Mouse (Mus musculus) cortical plate, adult 2 months (tissue): Measurements from ENCODE around the gene Olfr849. TPM values are rescaled to one million over a fixed set of nuclear protein-coding genes. Genes with fewer than 3 reads are reported as not detected.

ENCODE experiments used
- H3K27ac ChIP-seq: fragments of 200-500 bp; 2 replicates; pipeline ENCODE4 v1.5.1; 2012; ENCODE audit warnings: low read length, control low read depth, inconsistent platforms; ENCODE audit not compliant: insufficient read depth
- H3K4me1 ChIP-seq: fragments of 200-500 bp; 2 replicates; pipeline ENCODE4 v1.6.1; 2011; ENCODE audit warnings: low read length; ENCODE audit not compliant: control insufficient read depth, insufficient read depth
- H3K4me3 ChIP-seq: fragments of 200-500 bp; 2 replicates; pipeline ENCODE4 v1.5.1; 2011; ENCODE audit warnings: mild to moderate bottlenecking, low read length, control low read depth; ENCODE audit not compliant: insufficient read depth
- CTCF ChIP-seq: fragments of 200-500 bp; IDR thresholded peaks from 2 replicates; pipeline ENCODE4 v1.5.1; 2011; ENCODE audit warnings: mild to moderate bottlenecking, control low read depth, low read length; ENCODE audit not compliant: insufficient read depth; ENCODE audit errors: extremely low read depth
- POLR2A ChIP-seq: fragments of 200-500 bp; IDR thresholded peaks from 2 replicates; pipeline ENCODE4 v1.6.1; 2011; ENCODE audit warnings: mild to moderate bottlenecking, low read length, control low read depth; ENCODE audit not compliant: insufficient read depth; ENCODE audit errors: extremely low read depth
- polyA plus RNA-seq: library from polyadenylated mRNA; depleted of rRNA; stranded (reverse); fragments of >200 nt; gene quantifications from 2 replicates; pipeline ENCODE4 v1.2.3, GENCODE M21; 2012; rRNA removed

Olfr849 gene
- not detected in 2 replicates for polyA plus RNA-seq

- no peak for TF ChIP-seq CTCF
- no peak for TF ChIP-seq POLR2A
- H3K4me3 ChIP-seq = no peak within 1 kb of the TSS
- no peak within 1 kb of the TSS for H3K27ac ChIP-seq
- H3K4me1 ChIP-seq = no peaks in the 10 kb centered on the region
Measured at GRCm38 (mm10) chr9:19439966-19440365, at the start of gene Olfr849. Gene Olfr849 (plus strand): TSS chr9:19440266.

DNA sequence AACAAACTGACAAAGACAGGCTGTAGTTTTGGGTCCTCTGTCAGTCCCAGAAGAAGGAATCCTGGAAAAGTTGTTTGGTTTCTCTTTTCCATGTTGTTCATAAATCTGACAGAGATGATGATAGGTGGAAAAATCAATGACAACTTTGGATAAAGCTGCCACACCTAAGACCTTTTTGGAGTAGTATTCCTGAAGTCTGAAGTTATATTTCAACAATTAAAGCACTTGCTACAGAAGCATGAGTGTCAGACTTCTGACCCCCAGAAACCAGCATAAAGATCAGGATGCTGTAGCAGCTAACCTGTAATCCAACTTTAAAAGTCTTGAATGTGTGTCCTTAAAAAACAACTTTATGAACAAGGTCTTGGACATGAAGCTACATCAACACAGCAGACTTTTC, 38.1 kb downstream of the Olfr849 start, which contains the start of gene Olfr850:
Gene Olfr850, minus strand, starts transcription at position 101 of the 400 bp plus-strand sequence.
- H3K4me3 ChIP-seq = no peak within 1 kb of the TSS
- H3K27ac ChIP-seq = no peak within 1 kb of the TSS
- H3K4me1 ChIP-seq = no peaks in the 10 kb centered on the region
- TF ChIP-seq CTCF (no peak), POLR2A (no peak)

- Histone ChIP-seq H3K4me1 (no peaks in the 10 kb centered on the region), H3K27ac (no peak within 1 kb of the TSS), H3K4me3 (no peak within 1 kb of the TSS)
- TF ChIP-seq CTCF (no peak), POLR2A (no peak)
Measured at GRCm38 (mm10) chr9:19492995-19493394, 52.9 kb downstream of the Olfr849 start, which contains the start of gene Olfr851. Gene Olfr851 (plus strand): TSS chr9:19493295.

Other genes starting within 250 kb of the Olfr849 start
- gene Olfr843, start 188.3 kb upstream of the Olfr849 start, polyA plus RNA-seq = not detected in 2 replicates
- gene Olfr844, start 123.9 kb upstream of the Olfr849 start, polyA plus RNA-seq = not detected in 2 replicates
- not detected in 2 replicates for gene Olfr845, start 103.8 kb upstream of the Olfr849 start, polyA plus RNA-seq
- gene Olfr846, start 76.3 kb upstream of the Olfr849 start, polyA plus RNA-seq = not detected in 2 replicates
- gene Olfr847, start 61.6 kb upstream of the Olfr849 start, polyA plus RNA-seq = not detected in 2 replicates
- gene Olfr850, start 38.0 kb downstream of the Olfr849 start, polyA plus RNA-seq = not detected in 2 replicates
- not detected in 2 replicates for gene Olfr851, start 53.0 kb downstream of the Olfr849 start, polyA plus RNA-seq
- not detected in 2 replicates for gene Olfr853, start 100.8 kb downstream of the Olfr849 start, polyA plus RNA-seq
- gene Olfr854, start 127.1 kb downstream of the Olfr849 start, polyA plus RNA-seq = not detected in 2 replicates
- not detected in 2 replicates for gene Olfr855, start 142.4 kb downstream of the Olfr849 start, polyA plus RNA-seq
- 22.7 and 23.9 TPM in 2 replicates for gene Zfp317, start 181.8 kb downstream of the Olfr849 start, polyA plus RNA-seq